Mouse (Mus musculus): Measurements from ENCODE around the gene Nsmce4a.
"Not testable (repeated sequence)": the region's sequence is repeated elsewhere in the genome, so short reads cannot be mapped to it uniquely, and the experiment has no call there.

Nsmce4a gene

GRCm38 (mm10) chr7:130572821-130573220 is at the start of gene Nsmce4a:
Gene Nsmce4a, minus strand, starts transcription at chr7:130573118.
- no peak for DNase-seq

DNA sequence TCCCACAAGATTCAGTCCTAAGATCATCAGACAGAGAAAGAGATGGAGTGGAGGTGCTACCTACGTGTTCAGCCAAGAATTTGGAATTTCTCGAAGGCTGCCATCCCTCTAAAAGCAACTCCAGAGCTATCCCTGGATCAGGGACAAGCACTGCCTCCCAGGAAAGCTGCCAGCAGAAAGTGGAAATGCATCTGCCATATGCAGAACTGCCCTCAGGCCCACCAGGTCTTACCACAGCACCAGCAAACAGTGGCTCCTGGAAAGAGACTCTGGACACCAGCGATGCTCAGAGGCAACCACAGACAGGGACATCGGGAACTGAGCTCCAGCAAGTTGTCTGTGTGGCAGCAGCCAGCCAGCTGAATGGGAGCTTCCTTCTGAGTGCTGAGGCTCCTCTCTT is 49.4 kb upstream of the Nsmce4a start:
- DNase-seq = no peak

DNA sequence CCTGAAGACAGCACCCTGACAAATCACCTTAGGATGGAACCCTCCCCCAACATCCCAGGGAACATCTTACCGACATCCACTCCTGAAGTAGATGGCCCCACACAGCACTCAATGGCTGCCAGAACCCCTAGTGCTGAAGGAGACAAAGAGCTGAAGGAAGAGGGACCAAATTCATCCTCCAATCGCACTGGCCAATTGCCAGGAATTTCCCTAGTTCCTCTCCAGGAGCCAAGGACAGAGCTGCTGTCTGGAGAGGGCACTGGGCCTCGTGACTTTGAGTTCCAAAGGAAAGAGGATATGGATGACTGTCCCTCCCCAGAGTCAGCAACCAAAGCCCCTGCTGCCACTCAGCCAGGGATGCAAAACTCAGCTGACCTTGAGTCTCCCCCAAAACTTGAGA is 49.0 kb upstream of the Nsmce4a start:
- DNase-seq = no peak

DNA sequence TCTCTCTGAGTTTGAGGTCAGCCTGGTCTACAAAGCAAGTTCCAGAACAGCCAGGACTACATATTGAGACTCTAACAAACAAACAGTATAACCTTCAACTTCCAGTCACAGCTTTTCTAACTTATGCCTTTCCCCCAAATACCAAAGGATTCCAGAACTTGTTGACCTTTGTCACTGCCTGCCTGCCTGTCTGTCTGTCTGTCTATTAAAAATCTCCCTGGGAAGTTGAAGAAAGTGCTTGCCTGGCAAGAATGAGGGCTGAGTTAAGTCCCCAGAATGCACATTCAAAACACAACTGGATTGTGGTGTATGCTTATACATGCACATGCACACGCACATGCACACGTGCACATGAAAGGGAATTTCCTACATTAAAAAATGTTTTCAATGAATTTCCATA is 48.1 kb upstream of the Nsmce4a start:
- DNase-seq = no peak

GRCm38 (mm10) chr7:130617591-130617990 is 44.7 kb upstream of the Nsmce4a start:
- no peak for DNase-seq

DNA sequence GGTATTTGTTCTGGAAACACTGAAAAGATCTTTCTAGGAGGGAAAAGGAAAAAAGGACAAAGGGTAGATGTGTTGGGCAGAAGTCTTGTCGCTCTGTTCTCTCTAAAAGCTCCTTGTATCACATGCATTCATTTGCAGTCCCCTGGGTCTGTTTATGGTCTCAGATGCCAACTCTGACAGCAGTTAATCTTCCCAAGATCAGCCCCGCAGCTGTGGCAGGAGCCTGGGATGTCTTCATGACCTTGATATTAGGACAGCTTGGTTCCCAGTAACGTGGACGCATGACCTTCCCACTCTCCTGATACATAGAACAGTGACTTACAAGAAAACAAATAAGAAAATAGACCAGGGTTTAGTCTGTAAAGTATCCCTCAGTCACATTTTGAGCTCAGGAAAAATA is 41.1 kb upstream of the Nsmce4a start:
- no peak for DNase-seq

DNA sequence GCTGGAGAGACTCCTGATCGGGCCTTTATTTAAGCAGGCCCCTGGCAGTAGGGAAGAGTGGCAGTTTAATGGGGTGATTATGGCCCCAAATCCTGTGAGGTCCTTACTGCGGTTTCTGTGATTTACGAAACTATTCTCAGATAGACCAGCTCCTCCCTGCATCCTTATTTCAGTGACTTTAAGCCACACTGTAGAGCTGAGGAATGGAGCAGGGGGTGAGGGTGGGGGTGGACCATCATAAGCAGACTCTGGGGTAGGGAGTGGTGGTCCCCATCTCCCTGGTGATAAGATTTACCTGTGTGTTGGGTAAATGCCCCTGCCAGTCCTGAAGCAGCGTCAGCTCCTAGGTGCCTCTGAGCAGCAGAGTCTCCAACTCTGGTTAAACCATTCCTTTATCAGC is 34.0 kb upstream of the Nsmce4a start:
- DNase-seq = no peak

- no peak for DNase-seq
Measured at GRCm38 (mm10) chr7:130605111-130605510, 32.2 kb upstream of the Nsmce4a start.

DNA sequence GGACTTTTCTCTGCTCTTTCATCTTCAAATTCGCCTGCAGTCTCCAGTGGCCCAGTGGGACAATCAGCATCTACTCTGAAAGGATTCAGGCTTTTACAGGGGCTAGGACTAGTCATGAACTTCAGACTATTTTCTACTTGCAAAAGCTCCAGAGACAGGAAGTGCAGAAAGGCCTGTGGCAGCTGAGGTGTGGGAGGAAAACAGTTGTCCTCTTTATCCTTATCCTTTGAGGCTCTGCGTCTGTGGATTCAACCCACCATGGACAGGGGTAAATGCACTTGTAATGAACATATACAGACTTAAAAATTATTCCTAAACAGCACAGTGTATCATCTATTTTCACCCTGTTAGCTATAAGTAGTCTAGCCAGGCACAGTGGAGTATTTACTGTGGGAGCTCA is 31.5 kb upstream of the Nsmce4a start:
- no peak for DNase-seq

- no peak for DNase-seq
Measured at GRCm38 (mm10) chr7:130603556-130603955, 30.6 kb upstream of the Nsmce4a start.

- DNase-seq = no peak
Measured at GRCm38 (mm10) chr7:130602804-130603203, 29.9 kb upstream of the Nsmce4a start.

GRCm38 (mm10) chr7:130600546-130600945 is 27.6 kb upstream of the Nsmce4a start:
- no peak for DNase-seq

GRCm38 (mm10) chr7:130600074-130600473 is 27.2 kb upstream of the Nsmce4a start:
- no peak for DNase-seq

- no peak for DNase-seq
Measured at GRCm38 (mm10) chr7:130597546-130597945, 24.6 kb upstream of the Nsmce4a start.

- peak; percentile 78 for DNase-seq
Measured at GRCm38 (mm10) chr7:130596079-130596855, 23.3 kb upstream of the Nsmce4a start.

DNA sequence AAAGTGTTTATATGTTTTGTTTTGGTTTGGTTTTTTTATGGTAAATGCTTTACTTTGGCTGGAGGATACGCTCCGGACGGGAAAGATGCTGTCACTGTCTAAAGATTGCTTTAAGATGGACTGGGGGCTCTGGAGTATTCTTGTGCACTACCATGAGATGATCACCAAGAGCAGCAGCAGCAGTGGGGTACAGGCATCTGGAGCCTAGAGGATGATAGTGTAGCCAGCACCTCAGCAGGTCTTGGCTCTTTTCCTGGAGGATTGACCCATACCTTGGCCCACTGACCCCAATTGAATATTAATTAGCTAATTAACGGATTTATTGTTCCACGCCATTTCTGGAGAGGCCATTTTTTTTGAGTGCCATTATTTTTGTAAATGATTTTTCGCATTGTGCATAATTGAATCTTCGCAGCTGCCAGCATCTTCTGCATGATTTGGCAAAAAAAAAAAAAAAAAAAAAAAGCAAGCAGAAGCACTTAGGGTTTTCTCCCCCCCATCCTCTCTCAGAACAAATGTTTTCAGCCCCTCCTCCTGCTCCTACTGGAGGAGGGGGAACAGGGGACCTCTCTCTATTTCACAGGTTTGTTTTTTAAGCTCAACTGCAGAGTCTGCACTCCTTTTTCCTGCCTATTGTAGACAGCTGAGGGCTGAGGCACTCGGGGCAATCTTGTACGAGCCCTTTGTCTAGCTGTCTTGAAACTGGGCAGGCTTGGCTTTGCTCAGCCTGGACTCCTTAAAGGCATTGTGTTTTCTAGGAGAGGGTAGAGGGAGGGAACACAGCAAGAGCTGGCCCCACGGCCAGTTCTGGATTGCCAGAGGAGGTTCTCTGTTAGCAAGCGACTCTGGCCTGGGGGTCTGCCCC is 20.7 kb upstream of the Nsmce4a start:
- DNase-seq = peak; percentile 49

- not testable (repeated sequence) for DNase-seq
Measured at GRCm38 (mm10) chr7:130592975-130593374, 20.1 kb upstream of the Nsmce4a start.

GRCm38 (mm10) chr7:130590845-130591437 is 18.0 kb upstream of the Nsmce4a start:
- no peak for DNase-seq

GRCm38 (mm10) chr7:130590081-130590828 is 17.3 kb upstream of the Nsmce4a start:
- no peak for DNase-seq

- no peak for DNase-seq
Measured at GRCm38 (mm10) chr7:130586521-130587072, 13.7 kb upstream of the Nsmce4a start.

DNA sequence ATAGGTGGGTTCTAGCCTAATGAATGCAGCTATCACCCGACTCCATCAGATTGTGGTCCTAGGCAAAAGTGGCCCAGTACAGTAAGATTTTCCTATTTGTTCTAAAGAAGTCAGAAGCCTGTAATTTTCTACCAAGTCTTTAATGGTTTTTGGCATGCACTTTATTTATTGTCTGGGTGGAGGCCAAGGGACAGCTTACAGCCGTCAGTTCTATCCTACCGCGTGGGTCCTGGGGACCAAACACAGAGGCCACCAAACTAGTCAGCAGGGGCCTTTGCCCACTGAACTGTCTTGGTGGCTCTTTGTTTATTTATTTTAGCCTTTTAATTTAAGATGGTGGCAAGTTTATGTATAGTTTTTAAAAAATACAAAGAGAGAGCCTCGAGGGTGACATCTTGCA is 5.7 kb upstream of the Nsmce4a start:
- no peak for DNase-seq

DNA sequence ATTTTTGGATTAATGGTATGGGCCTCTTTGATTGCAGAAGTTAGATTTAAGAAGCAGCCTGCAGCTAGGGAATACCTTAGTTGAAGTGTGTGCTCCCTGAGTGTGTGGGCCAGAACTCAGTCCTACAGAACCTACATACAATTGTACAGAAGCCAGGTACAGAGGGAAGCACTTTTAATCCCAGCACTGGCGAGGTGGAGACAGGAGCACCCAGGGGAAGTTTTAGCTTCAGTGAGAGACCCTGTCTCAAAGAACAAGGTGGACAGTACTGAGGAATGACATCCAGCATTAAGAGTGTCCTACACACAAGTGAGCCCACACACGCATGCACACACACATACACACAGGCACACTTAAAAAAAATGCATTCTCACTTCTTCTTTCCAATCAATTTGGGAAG is 5.1 kb upstream of the Nsmce4a start:
- DNase-seq = no peak
